Mouse (Mus musculus) CH12.LX (cell line): ENCODE measurements around the gene Elovl7. TPM values are rescaled to one million over a fixed set of nuclear protein-coding genes. Genes with fewer than 3 reads are reported as not detected.

Experiments
- DNase-seq: peaks from one replicate; pipeline ENCODE4 v3.0.0-alpha.2; 2013; ENCODE audit errors: extremely low read depth
- H3K27ac ChIP-seq: 2 replicates; pipeline ENCODE4 v1.5.1; 2012; ENCODE audit warnings: low read depth, mild to moderate bottlenecking, control low read depth, moderate library complexity; ENCODE audit not compliant: insufficient read depth
- H3K27me3 ChIP-seq: replicated peaks from 2 replicates; pipeline ENCODE3; 2012; ENCODE audit warnings: inconsistent platforms
- H3K36me3 ChIP-seq, 2 experiments: replicated peaks in 1 of 2; 2 replicates each; pipeline versions ENCODE3 to v1.6.1; 2012; ENCODE audit warnings: inconsistent platforms in 1 of 2, low read length in 1 of 2, mild to moderate bottlenecking in 1 of 2, mixed read lengths in 1 of 2, moderate library complexity in 1 of 2; ENCODE audit not compliant: control insufficient read depth in 1 of 2, insufficient read depth in 1 of 2
- H3K4me1 ChIP-seq, 2 experiments: 2 replicates each; pipeline ENCODE4 v1.6.1; 2012; ENCODE audit warnings: inconsistent platforms in 1 of 2, moderate library complexity in 1 of 2; ENCODE audit not compliant: insufficient read depth in 2 of 2, control insufficient read depth in 1 of 2
- H3K4me2 ChIP-seq: 2 replicates; pipeline ENCODE4 v1.6.1; 2012; ENCODE audit warnings: low read depth, mild to moderate bottlenecking, control low read depth; ENCODE audit not compliant: poor library complexity, insufficient read depth, severe bottlenecking
- H3K4me3 ChIP-seq, 3 experiments: fragments of 150-350 bp in 1 of 3; sonication (generic) in 1 of 3; replicated peaks in 1 of 3; 2 replicates each; pipeline versions ENCODE3 to v1.5.1; 2011 to 2012; ENCODE audit warnings: low read depth in 2 of 3, low read length in 2 of 3, mild to moderate bottlenecking in 2 of 3, moderate library complexity in 2 of 3, control low read depth in 1 of 3, improper control_type of control experiment in 1 of 3, inconsistent platforms in 1 of 3, mixed read lengths in 1 of 3; ENCODE audit not compliant: poor library complexity in 1 of 3
- H3K79me2 ChIP-seq: replicated peaks from 2 replicates; pipeline ENCODE4 v1.6.1; 2012; ENCODE audit warnings: mild to moderate bottlenecking, moderate library complexity; ENCODE audit not compliant: control insufficient read depth, poor library complexity, insufficient read depth, severe bottlenecking; ENCODE audit errors: extremely low read depth
- H3K9ac ChIP-seq: 2 replicates; pipeline ENCODE4 v1.6.1; 2012; ENCODE audit warnings: low read depth, mild to moderate bottlenecking, control low read depth, moderate library complexity; ENCODE audit not compliant: insufficient read depth
- H3K9me3 ChIP-seq: replicated peaks from 2 replicates; pipeline ENCODE3; 2012; ENCODE audit warnings: low read length, inconsistent platforms, mixed read lengths
- BHLHE40 ChIP-seq: IDR thresholded peaks from 2 replicates; pipeline ENCODE4 v1.6.1; 2011; ENCODE audit warnings: mild to moderate bottlenecking, low read depth, low read length, improper control_type of control experiment
- CTCF ChIP-seq, 2 experiments: IDR thresholded peaks in 1 of 2; conservative IDR thresholded peaks in 1 of 2; 2 replicates each; pipeline ENCODE4 v1.5.1; 2011 to 2012; ENCODE audit warnings: low read depth in 2 of 2, low read length in 2 of 2, improper control_type of control experiment in 1 of 2, inconsistent platforms in 1 of 2, mild to moderate bottlenecking in 1 of 2, moderate library complexity in 1 of 2
- E2F4 ChIP-seq: IDR thresholded peaks from 2 replicates; pipeline ENCODE4 v1.6.1; 2011; ENCODE audit warnings: low read depth, low read length, improper control_type of control experiment; ENCODE audit not compliant: insufficient replicate concordance
- ELF1 ChIP-seq: IDR thresholded peaks from 2 replicates; pipeline ENCODE4 v1.6.1; 2014; ENCODE audit warnings: low read depth, mild to moderate bottlenecking, inconsistent platforms, low read length, improper control_type of control experiment
- EP300 ChIP-seq: IDR thresholded peaks from 2 replicates; pipeline ENCODE4 v1.6.1; 2011; ENCODE audit warnings: low read length, improper control_type of control experiment
- HCFC1 ChIP-seq: IDR thresholded peaks from 2 replicates; pipeline ENCODE4 v1.6.1; 2012; ENCODE audit warnings: low read depth, mild to moderate bottlenecking, inconsistent platforms, low read length, improper control_type of control experiment
- IRF4 ChIP-seq: IDR thresholded peaks from 2 replicates; pipeline ENCODE4 v1.6.1; 2014; ENCODE audit warnings: low read depth, mild to moderate bottlenecking, inconsistent platforms, low read length, improper control_type of control experiment
- JUND ChIP-seq: conservative IDR thresholded peaks from 2 replicates; pipeline ENCODE4 v1.6.1; 2011; ENCODE audit warnings: low read depth, low read length, improper control_type of control experiment
- MAFK ChIP-seq: IDR thresholded peaks from 2 replicates; pipeline ENCODE4 v1.6.1; 2011; ENCODE audit warnings: low read length, improper control_type of control experiment; ENCODE audit not compliant: insufficient replicate concordance
- MAX ChIP-seq: IDR thresholded peaks from 2 replicates; pipeline ENCODE4 v1.6.1; 2011; ENCODE audit warnings: low read length, improper control_type of control experiment
- MAZ ChIP-seq: IDR thresholded peaks from 2 replicates; pipeline ENCODE4 v1.6.1; 2012; ENCODE audit warnings: low read depth, mild to moderate bottlenecking, inconsistent platforms, low read length, improper control_type of control experiment, moderate library complexity
- MEF2A ChIP-seq: IDR thresholded peaks from 2 replicates; pipeline ENCODE4 v1.6.1; 2014; ENCODE audit warnings: low read depth, mild to moderate bottlenecking, inconsistent platforms, low read length, improper control_type of control experiment, borderline replicate concordance
- MXI1 ChIP-seq: IDR thresholded peaks from 2 replicates; pipeline ENCODE4 v1.6.1; 2011; ENCODE audit warnings: mild to moderate bottlenecking, low read depth, low read length, improper control_type of control experiment
- NRF1 ChIP-seq: IDR thresholded peaks from 2 replicates; pipeline ENCODE4 v1.6.1; 2014; ENCODE audit warnings: low read depth, mild to moderate bottlenecking, inconsistent platforms, low read length, improper control_type of control experiment, moderate library complexity
- POLR2A ChIP-seq: IDR thresholded peaks from 2 replicates; pipeline ENCODE4 v1.6.1; 2011; ENCODE audit warnings: low read depth, mild to moderate bottlenecking, improper control_type of control experiment, low read length
- SIN3A ChIP-seq: IDR thresholded peaks from 2 replicates; pipeline ENCODE4 v1.6.1; 2012; ENCODE audit warnings: low read length, improper control_type of control experiment, inconsistent platforms
- SMC3 ChIP-seq: IDR thresholded peaks from 2 replicates; pipeline ENCODE4 v1.6.1; 2011; ENCODE audit warnings: low read depth, low read length, improper control_type of control experiment
- TBP ChIP-seq: conservative IDR thresholded peaks from 2 replicates; pipeline ENCODE4 v1.6.1; 2011; ENCODE audit warnings: low read depth, low read length, improper control_type of control experiment
- UBTF ChIP-seq: IDR thresholded peaks from 2 replicates; pipeline ENCODE4 v1.6.1; 2012; ENCODE audit warnings: low read depth, mild to moderate bottlenecking, inconsistent platforms, low read length, improper control_type of control experiment, moderate library complexity
- USF2 ChIP-seq: conservative IDR thresholded peaks from 2 replicates; pipeline ENCODE4 v1.6.1; 2011; ENCODE audit warnings: low read depth, low read length, improper control_type of control experiment
- ZC3H11A ChIP-seq: IDR thresholded peaks from 2 replicates; pipeline ENCODE4 v1.6.1; 2012; ENCODE audit warnings: low read depth, mild to moderate bottlenecking, inconsistent platforms, low read length, improper control_type of control experiment
- ZMIZ1 ChIP-seq: IDR thresholded peaks from 2 replicates; pipeline ENCODE4 v1.6.1; 2012; ENCODE audit warnings: low read depth, mild to moderate bottlenecking, inconsistent platforms, low read length, improper control_type of control experiment
- dilution Hi-C: fragments of 300-500 bp; cut with MboI; formaldehyde crosslinking; loops from 2 replicates; pipeline ENCODE4 v1.14.3; 2020; ENCODE audit warnings: low sequenced_read_pairs; ENCODE audit not compliant: extremely low pct_unique_long_range_greater_than_20kb, extremely low pct_ligation_motif_present
- in situ Hi-C: fragments of 300-500 bp; cut with MboI; formaldehyde crosslinking; loops from 3 replicates; pipeline ENCODE4 v1.14.3; 2019; ENCODE audit warnings: low sequenced_read_pairs, low pct_ligation_motif_present, low pct_unique_long_range_greater_than_20kb, mixed read lengths
- polyA plus RNA-seq: library from polyadenylated mRNA; unstranded; fragments of >175 nt; gene quantifications from 2 replicates; pipeline ENCODE4 v1.2.1, GENCODE M21; 2012; ENCODE audit warnings: low read depth; ENCODE audit not compliant: insufficient read length
- total RNA-seq, 2 experiments: library from RNA; depleted of rRNA; stranded (reverse); fragments of 300-350 nt in 1 of 2; fragments of >200 nt in 1 of 2; gene quantifications; 2 replicates each; pipeline ENCODE4 v1.2.3; 2012 to 2014

The Elovl7 gene
- total and polyA plus RNA-seq, 3 experiments, result 5.3 to 11.9 (median 8.3) TPM

DNA sequence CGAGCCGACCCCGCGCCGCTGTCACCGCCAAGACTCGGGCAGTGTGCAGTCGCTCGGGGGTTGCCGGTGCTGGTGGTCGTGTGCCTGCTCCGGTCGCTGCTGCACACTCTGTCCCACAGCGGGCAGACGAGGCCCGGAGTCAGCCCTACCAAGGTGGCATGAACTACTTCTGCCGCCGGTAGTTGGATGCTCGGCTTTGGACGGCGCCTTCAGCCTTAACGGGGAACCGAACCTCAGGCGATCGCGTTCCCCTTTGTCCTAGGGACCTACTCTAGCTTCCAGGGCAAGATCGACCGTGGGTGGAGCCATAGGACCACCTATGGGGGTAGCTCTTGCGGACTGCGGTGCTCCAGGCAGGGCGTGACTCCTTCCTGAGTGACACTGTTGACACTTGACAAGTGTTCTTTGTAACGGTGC lies 102.3 kb downstream of the Elovl7 start:
- peaks cover 3 to 20% of the 10 kb centered on the region in 2 experiments; a peak in 3 of 4 replicates for H3K4me1 ChIP-seq
- H3K9ac ChIP-seq, result peak overlapping the region; percentile 16
- in situ Hi-C loops (loop anchor here (5.0 to 25.0 kb wide), 2 partner anchors 104 to 429 kb away; partner anchors contain the start of gene Elovl7), dilution Hi-C loops (no loop called here)
- H3K4me2 ChIP-seq, result peak overlapping the region; percentile 76
- H3K27me3 ChIP-seq, result no peaks in the 10 kb centered on the region
- 0 out of 2 replicates have a peak, but pooled peaks cover 3% of the 10 kb centered on the region for H3K79me2 ChIP-seq
- peak; percentile 49 for DNase-seq
- H3K36me3 ChIP-seq, result peaks cover 0 to 11% of the 10 kb centered on the region in 2 experiments
- H3K27ac ChIP-seq, result no peak overlapping the region
- H3K4me3 ChIP-seq, result peak overlapping the region; percentile 79 to 95 (median 87)
- TF ChIP-seq SIN3A, result peak; percentile 42; the same call in 1 of the 2 replicates
- no peak for TF ChIP-seq JUND
- TF ChIP-seq ELF1, result no peak
- no peak for TF ChIP-seq USF2
- TF ChIP-seq POLR2A, result no peak
- peak; percentile 5; the same call in 1 of the 2 replicates for TF ChIP-seq HCFC1
- no peak for TF ChIP-seq MAX
- TF ChIP-seq TBP, result no peak
- TF ChIP-seq SMC3, result no peak
- TF ChIP-seq IRF4, result no peak
- TF ChIP-seq EP300, result no peak
- TF ChIP-seq MEF2A, result no peak
- no peak for TF ChIP-seq MAZ
- no peak for TF ChIP-seq E2F4
- no peak for TF ChIP-seq ZC3H11A
- TF ChIP-seq NRF1, result no peak
- peaks cover 2% of the 10 kb centered on the region for H3K9me3 ChIP-seq

GRCm38 (mm10) chr13:108317414-108317813 lies 103.2 kb downstream of the Elovl7 start:
- TF ChIP-seq ELF1, result no peak
- no peak for TF ChIP-seq UBTF
- no peak for TF ChIP-seq SMC3
- TF ChIP-seq POLR2A, result no peak
- TF ChIP-seq EP300, result no peak
- TF ChIP-seq NRF1, result no peak
- TF ChIP-seq HCFC1, result no peak
- TF ChIP-seq CTCF (conservative IDR thresholded peaks at IDR 0.05 in 1 of 2, IDR thresholded peaks at IDR 0.05 in 1 of 2; ENCODE audit: low read depth in 2 of 2, low read length in 2 of 2), result no peak
- TF ChIP-seq MAFK, result no peak
- no peak for TF ChIP-seq ZMIZ1
- TF ChIP-seq MEF2A, result no peak
- no peak for TF ChIP-seq BHLHE40
- no peak for TF ChIP-seq MXI1
- TF ChIP-seq IRF4, result no peak
- no peak for TF ChIP-seq MAX
- in situ Hi-C loops (loop anchor here (5.0 to 25.0 kb wide), 2 partner anchors 105 to 430 kb away; partner anchors contain the start of gene Elovl7), dilution Hi-C loops (no loop called here)
- peaks cover 4 to 23% of the 10 kb centered on the region in 2 experiments; a peak in 3 of 4 replicates for H3K4me1 ChIP-seq
- H3K79me2 ChIP-seq, result 0 out of 2 replicates have a peak, but pooled peaks cover 3% of the 10 kb centered on the region
- peaks cover 2% of the 10 kb centered on the region for H3K9me3 ChIP-seq
- H3K4me3 ChIP-seq, result no peak overlapping the region
- H3K27ac ChIP-seq, result no peak overlapping the region
- H3K27me3 ChIP-seq, result no peaks in the 10 kb centered on the region
- H3K4me2 ChIP-seq, result no peak overlapping the region; the same call in 1 of the 2 replicates
- no peak overlapping the region for H3K9ac ChIP-seq
- H3K36me3 ChIP-seq, result peaks cover 0 to 14% of the 10 kb centered on the region in 2 experiments
- no peak for DNase-seq
